Mouse (Mus musculus) megakaryocyte-erythroid progenitor cell, adult 5-6 weeks (primary cell): Measurements from ENCODE around the gene Palm2. TPM values are rescaled to one million over a fixed set of nuclear protein-coding genes. Genes with fewer than 3 reads are reported as not detected.
A peak's percentile ranks its signal among the peaks of the same experiment; 100 is the strongest.

Experiments
- ATAC-seq: replicated peaks from 2 replicates; pipeline ENCODE4 v1.8.0; 2016; ENCODE audit warnings: mild to moderate bottlenecking, inconsistent platforms; ENCODE audit not compliant: severe bottlenecking, poor library complexity, low FRiP score, low TSS enrichment
- total RNA-seq, 2 experiments: library from RNA; stranded (forward) in 1 of 2; stranded (reverse) in 1 of 2; fragments of 200-1000, 215-1000 nt in 1 of 2; fragments of >200 nt in 1 of 2; fragmentation: Nextera tagmentation in 1 of 2; gene quantifications; 2 replicates each; pipeline ENCODE4 v1.2.3; 2014 to 2017

Palm2 gene
- total RNA-seq, 2 experiments from 2014 or later: not detected

DNA sequence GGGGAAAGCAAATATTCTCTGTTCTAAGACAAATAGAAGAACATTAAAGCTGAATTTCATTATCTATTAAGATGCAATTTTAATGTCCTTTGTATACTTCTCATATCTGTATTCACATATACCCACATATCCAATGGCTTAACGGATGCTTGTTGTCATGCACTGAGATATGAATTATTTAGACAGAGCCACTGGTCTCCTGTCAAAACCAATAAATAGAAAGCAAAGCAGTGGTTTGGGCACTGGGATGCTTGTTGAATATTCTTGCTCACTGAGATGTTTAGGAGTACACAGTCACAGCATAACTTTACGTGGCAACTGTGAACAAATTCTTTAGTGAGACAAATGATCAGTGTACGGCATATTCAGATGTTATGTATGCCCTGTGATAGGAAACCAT, 206.9 kb downstream of the Palm2 start:
- ATAC-seq: no peak

DNA sequence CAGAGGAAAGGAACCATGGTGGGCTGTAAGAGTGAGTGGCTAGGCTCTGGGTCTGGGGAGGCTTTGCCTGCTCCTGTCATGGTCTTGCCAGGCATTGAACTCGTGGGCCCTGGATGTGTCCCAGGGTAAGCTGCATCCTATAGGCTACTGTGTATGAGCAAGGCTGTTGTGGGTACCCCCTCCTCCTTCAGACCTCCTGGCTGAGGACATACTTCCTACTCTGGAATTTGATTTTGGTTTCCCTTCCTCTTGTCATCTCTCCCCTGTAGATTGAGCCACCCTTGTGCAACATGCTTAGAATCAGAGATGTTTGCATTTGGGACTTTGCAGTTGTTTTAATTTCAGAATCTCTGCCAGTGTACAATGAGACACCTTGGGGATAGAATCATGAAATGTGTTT, 216.9 kb downstream of the Palm2 start:
- ATAC-seq: no peak

DNA sequence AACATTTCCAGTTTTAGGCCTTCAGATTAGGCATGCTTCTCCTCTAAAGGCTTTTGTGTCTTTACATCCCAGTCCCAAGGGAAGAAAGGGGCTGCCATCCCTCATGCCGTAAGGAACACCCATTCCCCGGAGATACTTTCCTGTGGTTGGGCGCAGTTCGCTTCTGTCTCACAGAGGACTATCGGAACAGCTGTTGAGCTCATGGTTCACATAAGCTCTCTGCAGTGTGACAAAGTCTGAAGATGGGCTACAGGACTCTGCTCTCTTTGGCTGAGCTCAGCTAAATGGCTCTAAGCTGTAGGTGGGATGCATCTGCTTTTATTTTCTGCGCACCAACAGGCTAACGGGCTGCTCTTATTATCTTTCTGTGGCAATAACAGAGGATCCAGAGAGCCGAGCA, 217.5 kb downstream of the Palm2 start:
- no peak for ATAC-seq

DNA sequence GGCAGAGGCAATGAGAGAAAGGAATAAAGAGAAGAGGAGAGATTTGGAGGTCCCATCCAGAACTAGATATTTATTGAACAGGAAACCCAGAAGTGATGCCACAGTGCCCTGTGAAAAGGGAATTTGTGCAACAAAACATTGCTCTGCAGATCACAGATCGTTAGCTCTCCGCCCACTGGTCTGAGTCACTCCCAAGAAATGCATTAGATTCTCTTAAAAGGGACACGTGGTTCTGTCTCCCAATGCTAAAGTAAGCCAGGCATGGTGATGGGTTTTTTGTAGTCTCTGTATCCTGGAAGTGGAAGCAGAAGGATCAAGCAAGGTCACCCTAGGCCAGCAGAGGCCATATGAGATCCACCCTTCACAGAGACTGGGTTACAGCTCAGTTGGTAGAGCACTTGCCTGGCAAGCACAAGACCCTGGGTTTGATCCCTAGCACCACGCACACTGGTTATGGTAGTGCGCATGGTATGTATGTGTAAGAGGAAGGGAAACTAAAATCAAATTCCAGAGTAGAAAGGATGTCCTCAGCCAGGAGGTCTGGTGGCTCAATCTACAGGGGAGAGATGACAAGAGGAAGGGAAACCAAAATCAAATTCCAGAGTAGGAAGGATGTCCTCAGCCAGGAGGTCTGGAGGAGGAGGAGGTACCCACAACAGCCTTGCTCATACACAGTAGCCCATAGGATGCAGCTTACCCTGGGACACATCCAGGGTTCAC, 218.3 kb downstream of the Palm2 start:
- ATAC-seq: no peak

DNA sequence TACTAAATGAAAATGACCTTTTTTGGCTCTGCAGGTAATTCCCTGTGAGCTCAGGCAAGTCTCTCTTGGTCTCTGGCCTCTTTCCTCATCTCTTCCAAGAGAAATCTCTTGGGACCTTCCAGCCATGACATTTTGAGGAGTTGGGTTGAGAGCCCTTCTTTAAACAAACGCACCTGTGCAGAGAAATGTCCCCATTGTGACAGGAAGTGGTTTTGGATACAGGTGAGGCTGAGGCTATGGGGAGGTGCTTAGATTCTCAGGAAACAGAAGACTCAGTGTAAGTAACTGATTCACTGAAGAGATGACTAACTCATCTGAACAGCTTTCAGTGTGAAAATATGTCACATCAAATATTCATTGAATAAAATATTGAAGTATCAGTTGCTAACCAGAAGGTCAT, 221.9 kb downstream of the Palm2 start:
- ATAC-seq: no peak

DNA sequence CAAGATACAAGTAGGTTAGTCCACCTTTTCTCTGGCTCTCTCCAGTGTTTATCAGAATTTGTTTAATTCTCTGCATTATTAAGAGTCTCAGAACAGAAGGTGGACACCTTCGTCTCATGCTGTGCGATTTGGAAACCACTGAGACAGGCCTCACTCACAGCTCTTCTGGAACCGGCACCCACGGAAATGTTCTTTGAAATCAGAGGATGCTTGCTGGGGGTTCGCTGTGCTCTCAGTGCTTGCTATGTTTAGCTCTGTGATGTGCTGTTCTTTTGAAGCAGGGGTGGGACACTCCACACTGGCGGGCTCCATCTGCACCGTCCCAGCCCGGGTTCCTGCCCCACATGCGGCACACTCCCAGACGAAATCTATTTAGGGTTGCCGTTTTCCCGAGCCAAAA, 222.3 kb downstream of the Palm2 start:
- ATAC-seq: no peak

DNA sequence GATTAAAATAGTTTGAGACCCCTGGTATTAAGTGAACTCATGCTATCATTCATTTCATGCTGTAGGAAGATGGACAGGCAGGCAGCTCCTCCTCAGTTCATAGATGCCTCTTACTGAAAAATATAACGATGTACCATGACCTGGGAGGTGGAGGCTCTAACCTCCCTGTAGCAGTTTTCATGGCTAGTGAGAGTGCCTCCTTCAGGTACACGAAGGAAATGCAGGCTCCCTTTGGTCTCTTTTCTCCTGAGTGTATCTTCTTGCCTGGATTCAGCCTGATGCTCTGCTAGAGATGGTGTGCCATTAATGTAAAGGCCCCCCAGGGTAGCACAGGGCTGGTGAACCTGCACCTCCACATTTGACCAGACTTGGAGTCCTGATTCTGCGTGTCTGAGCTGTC, 222.8 kb downstream of the Palm2 start:
- no peak for ATAC-seq

DNA sequence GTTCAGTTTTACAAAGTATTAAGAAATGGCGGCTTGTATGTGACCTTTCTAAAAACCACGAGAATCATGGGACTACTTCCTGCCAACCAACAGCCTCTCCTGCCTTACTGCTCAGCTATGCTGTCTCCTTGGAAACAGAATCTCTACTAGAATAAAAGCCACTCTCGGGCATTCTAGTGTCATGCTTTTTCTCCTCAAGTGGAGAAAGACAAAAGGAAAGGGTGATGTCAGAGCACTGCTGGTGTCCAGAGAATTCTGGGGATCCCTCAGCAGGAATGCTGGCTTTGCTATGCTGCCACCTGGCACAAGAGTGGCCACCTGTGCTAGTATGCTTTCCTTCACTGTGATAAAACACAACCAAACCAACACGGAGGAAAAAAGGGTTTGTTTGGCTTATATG, 226.4 kb downstream of the Palm2 start:
- ATAC-seq: no peak

DNA sequence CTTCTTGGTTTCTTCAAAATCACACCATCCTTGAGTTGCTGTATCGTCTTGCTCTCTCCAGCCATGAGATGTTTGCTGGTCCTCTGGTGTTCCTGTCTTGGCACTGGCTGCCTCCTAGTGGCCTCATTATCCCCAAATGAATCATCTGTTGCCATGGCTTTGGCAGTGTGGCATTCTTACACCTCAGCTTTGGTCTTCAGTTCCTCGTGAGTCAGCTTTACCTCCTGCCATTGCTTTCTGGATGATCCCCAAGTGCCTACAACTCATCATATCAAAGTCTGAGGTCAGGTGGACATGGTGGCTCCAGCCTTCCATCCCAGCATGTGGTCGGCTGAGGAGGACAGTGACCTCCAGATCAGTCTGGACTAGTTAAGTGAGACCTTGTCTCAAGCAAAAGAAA, 232.1 kb downstream of the Palm2 start:
- no peak for ATAC-seq

DNA sequence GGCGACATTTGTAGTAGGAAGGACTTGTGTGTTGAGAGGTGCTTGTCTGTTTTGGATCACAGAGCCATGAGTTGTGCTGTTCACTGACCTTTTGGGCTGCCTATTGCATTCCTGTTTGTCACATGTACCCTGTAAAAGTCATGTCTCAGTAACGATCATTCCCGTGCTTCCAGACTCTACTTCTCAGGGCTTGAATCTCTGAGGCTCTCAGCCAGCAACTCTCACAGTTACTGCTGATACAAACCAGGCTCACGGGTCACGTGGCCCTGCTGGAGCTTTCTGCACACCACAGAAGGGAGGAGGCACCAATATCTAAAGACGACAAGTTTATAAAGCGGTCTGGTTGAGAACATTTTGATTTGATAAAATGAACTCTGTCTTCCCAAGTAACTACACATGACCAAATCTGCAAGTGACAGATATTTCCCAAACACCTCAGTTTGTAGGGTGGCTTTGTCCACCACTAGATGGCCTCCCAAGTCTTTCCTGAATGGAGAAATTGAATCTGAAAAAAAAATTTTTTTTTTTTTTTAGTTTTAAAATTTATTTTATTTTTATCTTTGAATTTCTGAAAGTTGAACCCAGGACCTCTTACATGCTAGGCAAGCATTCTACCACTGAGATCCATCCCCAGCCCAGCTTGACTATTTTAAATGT, 236.9 kb downstream of the Palm2 start:
- ATAC-seq: peak; percentile 19; the same call in 1 of the 2 replicates

DNA sequence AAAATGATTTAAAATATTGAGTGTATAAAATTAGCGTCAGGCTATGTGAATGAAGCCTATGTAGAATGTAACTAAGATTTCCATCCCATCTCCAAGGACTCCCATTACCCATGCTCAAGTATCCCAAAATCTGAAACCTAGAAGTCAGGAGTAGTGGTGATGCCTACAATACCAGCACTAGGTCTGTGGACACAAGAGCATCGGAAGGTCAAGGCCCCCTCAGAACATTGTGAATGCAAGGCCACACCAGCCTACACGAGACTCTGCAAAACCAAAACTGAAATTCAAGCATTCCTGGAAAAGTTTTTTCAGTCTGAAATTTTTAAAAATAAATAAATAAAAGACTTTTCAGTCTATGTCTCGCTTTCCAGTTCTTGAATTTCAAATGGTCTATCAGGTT, 238.5 kb downstream of the Palm2 start:
- ATAC-seq: no peak

DNA sequence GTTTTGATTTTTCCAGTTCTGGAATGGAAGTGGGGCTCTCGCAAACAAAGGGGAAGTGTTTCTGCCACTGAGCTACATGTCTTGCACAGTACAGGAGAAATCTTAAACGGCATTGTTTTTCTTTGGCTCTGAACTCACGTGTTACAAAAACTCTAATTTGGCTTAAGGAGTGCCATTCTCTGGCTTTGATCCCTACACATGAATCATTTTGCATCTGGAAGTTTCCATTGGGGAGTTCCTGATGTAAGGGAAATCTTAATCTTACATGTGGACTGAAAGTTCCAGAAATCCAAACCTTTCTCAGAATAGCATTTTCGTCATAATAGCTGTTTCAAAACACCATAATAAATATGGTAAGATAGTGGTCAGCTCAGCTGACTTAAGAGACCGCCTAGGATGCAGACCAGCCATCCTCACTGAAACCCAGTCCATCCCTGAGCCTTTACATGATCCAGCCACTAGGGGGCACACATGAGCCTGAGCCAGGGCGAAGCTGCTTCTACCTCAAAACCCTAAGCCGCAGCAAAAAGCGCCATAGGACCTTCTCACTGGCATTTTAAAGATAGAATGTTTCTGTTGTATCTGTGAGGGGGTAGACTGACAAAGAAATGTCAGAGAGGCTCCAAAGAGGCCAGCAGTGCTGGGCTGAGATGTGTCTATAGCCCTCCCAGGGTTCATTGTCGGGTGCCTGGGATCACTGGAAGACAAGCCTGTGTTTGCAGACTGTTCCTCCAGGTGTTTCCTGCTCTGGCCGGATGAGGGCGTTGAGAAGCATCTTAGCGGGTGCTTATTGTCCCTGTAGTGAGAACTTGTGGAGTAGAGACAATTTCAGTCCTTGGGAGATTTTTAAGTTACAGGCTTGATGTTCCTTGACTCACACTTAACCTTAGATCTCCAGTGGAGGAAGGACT, 239.2 kb downstream of the Palm2 start:
- ATAC-seq: peak; percentile 86

DNA sequence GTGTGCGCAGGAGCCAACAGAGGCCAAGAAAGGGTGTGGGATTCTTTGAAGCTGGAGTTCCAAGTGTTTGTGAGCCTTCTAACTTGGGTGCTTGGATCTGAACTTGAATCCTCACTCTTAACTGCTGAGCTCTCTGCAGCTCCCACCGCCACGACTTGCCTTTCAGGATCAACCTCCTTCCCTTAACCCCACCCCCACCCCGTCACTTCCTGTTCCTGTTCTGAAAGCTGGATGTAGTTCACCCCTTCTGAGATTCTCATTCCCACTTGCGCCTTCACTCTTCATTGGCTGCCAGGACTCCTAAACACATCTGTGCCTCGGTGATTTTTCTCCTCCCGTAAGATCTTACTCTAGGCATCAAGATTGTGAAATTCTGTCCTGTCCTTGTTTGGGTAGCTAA, 240.3 kb downstream of the Palm2 start:
- no peak for ATAC-seq

DNA sequence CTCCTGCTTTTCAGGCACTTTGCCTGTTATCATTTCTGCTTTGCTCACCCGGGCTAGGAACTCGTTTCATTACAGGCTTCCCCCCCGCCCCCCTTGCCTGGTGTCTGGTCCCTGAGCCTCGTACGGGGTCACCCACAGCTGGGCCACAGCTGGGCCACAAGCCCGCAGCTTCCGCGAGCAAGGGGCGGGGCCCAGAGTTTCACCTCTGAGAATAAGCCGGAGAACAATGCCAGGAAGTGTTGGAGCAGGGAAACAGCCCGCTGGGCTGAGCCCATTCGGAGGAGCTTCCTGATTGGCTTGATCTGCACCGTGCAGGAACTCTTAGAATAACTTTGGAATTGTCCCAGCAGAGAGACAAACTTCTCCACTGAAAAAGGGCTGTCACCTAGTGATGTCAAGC, 241.3 kb downstream of the Palm2 start:
- ATAC-seq: 0 out of 2 replicates have a peak, but pooled peaks have one; percentile 20

DNA sequence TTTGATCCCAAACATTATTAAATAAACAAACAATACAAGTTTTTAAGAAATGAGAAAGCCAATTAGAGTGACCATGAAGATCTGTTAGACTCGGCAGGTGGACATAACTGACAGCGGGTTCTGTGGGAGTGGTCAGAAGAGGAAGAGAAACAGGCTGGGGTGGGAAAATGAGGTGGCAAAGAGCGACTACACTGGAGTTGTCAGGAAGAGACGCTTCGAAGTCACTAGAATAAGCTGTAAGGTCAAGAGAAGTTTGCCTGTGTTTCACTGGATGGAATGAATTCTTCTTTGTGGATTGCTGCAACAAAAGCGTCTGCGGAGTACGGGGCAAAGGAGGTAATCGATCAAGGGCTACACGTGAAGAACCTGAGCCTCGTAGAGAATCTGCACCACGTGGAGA, 243.9 kb downstream of the Palm2 start:
- ATAC-seq: no peak

DNA sequence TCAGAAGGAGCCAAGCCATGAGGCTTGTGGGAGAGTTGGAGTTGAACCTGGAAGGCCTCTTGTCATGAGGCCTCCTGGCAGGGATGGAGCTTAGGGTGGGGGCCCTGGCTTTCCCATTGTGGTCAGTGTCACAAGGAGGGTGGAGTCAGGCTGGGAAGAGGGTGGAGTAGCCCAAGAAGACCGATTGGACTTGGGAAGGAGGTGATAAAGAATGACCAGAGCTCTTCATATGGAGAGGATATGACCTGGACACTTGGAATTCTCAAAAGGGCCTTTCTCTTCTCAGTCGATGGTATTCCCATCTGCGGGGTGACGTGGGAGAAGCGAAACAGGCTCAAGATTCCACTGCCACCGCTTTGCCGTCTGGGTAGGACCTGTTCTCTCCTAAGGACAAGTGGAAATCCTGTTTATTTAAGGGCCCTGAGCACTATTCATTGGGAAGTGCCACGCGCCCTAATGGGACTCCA, 245.0 kb downstream of the Palm2 start:
- no peak for ATAC-seq

DNA sequence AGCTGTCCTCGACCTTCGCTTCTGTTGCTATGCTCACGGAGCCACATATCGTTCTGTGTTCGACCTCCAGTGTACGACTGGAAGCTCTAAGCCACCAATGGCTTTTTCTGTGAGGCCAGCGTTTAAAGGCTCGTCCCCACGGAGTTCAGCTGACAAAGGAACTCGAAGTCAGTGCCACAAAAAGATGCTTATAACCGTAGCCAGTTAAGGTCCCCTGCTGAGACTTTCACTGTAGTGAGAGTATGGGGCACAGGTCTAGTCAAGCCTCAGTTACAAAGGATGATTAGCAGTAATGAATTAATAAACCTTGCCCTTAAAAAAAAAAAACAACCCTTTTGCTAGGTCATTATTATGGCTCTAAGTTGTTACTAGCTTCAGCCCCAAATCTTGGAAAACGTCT, 246.1 kb downstream of the Palm2 start:
- no peak for ATAC-seq

DNA sequence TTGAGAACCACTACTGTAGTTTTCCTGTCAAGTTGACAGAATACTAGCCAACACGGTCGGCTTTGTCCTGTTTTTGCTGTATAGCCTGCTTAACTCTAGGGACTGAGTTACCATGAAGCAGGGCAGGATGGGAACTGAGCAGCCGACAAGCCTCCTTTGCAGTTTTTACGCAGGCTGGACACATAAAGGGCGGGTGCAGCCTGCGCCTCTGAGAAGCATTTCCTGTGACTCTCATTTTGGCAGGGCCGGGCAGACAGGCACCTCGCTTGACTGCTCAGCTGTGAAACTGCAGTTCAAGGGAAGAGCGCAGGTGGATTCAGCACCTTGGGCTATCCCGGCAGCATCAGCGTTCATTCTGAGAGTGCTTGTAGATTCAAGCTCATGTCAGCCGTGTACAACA, 247.5 kb downstream of the Palm2 start:
- ATAC-seq: no peak

DNA sequence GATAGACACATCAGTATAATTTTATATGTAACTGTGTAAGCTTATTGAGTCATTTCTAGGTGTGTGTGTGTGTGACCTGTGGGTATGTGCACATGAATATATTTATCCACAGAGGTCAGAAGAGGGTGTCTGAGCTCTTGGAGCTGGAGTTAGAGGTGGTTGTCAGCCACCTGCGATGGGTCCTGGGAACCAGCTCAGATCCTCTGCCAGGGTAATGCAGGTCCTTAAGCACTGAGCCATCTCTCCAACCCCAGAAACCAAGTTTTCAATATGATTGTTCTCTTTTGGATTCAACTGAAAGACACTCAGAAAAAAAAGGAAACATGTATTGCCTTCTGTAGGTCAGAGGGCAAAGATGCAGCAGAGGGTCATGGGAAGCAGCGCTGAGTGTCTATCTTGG, 248.3 kb downstream of the Palm2 start:
- no peak for ATAC-seq

DNA sequence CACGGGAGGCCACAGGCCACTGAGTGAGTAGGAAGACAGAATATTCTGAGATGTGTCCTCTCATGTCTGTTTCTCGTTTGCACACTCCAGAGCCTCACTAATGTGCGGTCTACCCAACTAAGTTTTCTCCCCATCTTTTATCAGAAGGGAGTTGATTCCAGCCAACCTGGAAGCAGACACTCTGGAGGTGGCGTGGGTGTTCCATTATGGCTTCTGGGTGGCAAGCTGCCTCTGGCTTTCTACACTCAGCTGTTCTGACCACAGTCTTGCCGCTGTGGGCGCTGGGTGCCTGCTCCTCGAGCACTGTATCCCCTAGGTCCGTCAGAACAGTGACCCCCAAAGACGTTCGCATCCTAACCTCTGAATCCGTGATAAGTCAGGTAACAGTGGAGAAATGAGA, 248.9 kb downstream of the Palm2 start:
- no peak for ATAC-seq
